ENCODE assay signal across 16 mouse cellular contexts in the genomic region with DNA sequence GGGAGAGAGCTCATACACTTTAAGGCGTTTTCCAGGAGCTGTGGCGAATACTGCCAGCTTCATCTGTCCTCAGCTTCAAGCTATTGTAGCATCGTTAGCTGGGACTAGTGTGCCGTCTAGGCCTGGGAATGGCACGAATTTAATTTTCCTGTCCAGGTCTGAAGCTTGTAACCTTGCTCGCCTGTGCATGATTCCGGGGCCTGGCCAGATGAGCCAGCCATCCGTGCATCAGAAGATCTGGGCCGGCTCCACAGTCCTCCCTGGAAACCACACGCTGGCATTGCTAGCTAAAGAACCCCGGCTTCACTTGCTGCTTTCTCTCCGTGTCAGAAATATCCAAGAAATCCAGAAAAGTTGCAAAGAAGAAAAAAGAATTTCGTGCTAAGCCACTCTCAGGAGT.
DNase-seq lines count a peak whose midpoint lies in the region; ATAC-seq and TF ChIP-seq lines count a peak whose summit lies in the region.
"Had no signal": no experiment of that assay in that cellular context is flagged by ENCODE, and none has a peak within 500 bp of the region (broad histone marks: within the 10 kb centered on the region; RNA-seq: fewer than 3 reads in every experiment).

No protein-coding gene starts in this region.

- peaks cover 11% of the 10 kb centered on the region for H3K4me1 ChIP-seq in forebrain, embryonic 12.5 days
- H3K4me1 ChIP-seq in forebrain, embryonic 16.5 days (replicated peaks; ENCODE audit: control insufficient read depth, insufficient read depth, low read length) = peaks cover 6% of the 10 kb centered on the region; the same call in 1 of the 2 replicates
- H3K4me1 ChIP-seq in kidney, adult 2 months (ENCODE audit: control insufficient read depth, insufficient read depth, low read length) = peaks cover 10% of the 10 kb centered on the region
- H3K4me1 ChIP-seq in limb, embryonic 12.5 days (replicated peaks) = peaks cover 15% of the 10 kb centered on the region
- H3K4me1 ChIP-seq in limb, embryonic 10.5 days = peaks cover 14% of the 10 kb centered on the region
- peaks cover 10% of the 10 kb centered on the region; the same call in 1 of the 2 replicates for H3K4me1 ChIP-seq in forebrain, embryonic 15.5 days

- H3K36me3 ChIP-seq in forebrain, embryonic 12.5 days (replicated peaks) = peaks cover 5% of the 10 kb centered on the region
- no peaks in the 10 kb centered on the region for H3K36me3 ChIP-seq in forebrain, embryonic 16.5 days (ENCODE audit: control insufficient read depth, insufficient read depth)
- no peaks in the 10 kb centered on the region for H3K36me3 ChIP-seq in kidney, adult 2 months (ENCODE audit: control insufficient read depth, insufficient read depth, low read length)
- peaks cover 14% of the 10 kb centered on the region; the same call in 1 of the 2 replicates for H3K36me3 ChIP-seq in limb, embryonic 12.5 days
- H3K36me3 ChIP-seq in limb, embryonic 10.5 days = peaks cover 33% of the 10 kb centered on the region
- no peaks in the 10 kb centered on the region for H3K36me3 ChIP-seq in forebrain, embryonic 15.5 days

- no peak for TF ChIP-seq POLR2A in kidney, adult 2 months (IDR thresholded peaks at IDR 0.05; ENCODE audit: low read depth, low read length)

- 80% methylated on average over 13 of the region's 13 CpGs for WGBS in forebrain, embryonic 12.5 days
- 66% methylated on average over 13 of the region's 13 CpGs for WGBS in forebrain, embryonic 16.5 days
- WGBS in kidney, adult 2 months = 63% methylated on average over 13 of the region's 13 CpGs
- WGBS in limb, embryonic 12.5 days = 68% methylated on average over 13 of the region's 13 CpGs
- WGBS in limb, embryonic 10.5 days = 90% methylated on average over 13 of the region's 13 CpGs
- 65% methylated on average over 13 of the region's 13 CpGs for WGBS in forebrain, embryonic 15.5 days

- no peak for TF ChIP-seq CTCF in kidney, adult 2 months (conservative IDR thresholded peaks at IDR 0.05; ENCODE audit: insufficient read depth, insufficient read length, low read depth, low read length)

- 0 out of 2 replicates have a peak overlapping the region, but pooled peaks have one; percentile 42 for H3K27ac ChIP-seq in forebrain, embryonic 12.5 days
- H3K27ac ChIP-seq in forebrain, embryonic 16.5 days (ENCODE audit: low read length) = no peak overlapping the region
- H3K27ac ChIP-seq in kidney, adult 2 months (ENCODE audit: insufficient read depth, low read depth, low read length) = 0 out of 2 replicates have a peak overlapping the region, but pooled peaks have one; percentile 26
- H3K27ac ChIP-seq in limb, embryonic 12.5 days = peak overlapping the region; percentile 32
- no peak overlapping the region for H3K27ac ChIP-seq in limb, embryonic 10.5 days
- no peak overlapping the region for H3K27ac ChIP-seq in forebrain, embryonic 15.5 days (replicated peaks)
- H3K27ac ChIP-seq: embryonic facial prominence, embryonic 13.5 days had no signal

- no peak for ATAC-seq in forebrain, embryonic 12.5 days (ENCODE audit: low FRiP score)
- no peak for ATAC-seq in forebrain, embryonic 16.5 days
- no peak for ATAC-seq in limb, embryonic 12.5 days (ENCODE audit: insufficient number of reproducible peaks, insufficient read depth, low FRiP score, low TSS enrichment, low read depth)
- ATAC-seq in forebrain, embryonic 15.5 days (replicated peaks) = 0 out of 2 replicates have a peak, but pooled peaks have one; percentile 17

- H3K9me3 ChIP-seq in forebrain, embryonic 12.5 days = peaks cover 6% of the 10 kb centered on the region; the same call in 1 of the 2 replicates
- no peaks in the 10 kb centered on the region for H3K9me3 ChIP-seq in forebrain, embryonic 16.5 days (ENCODE audit: control insufficient read depth, low read length)
- no peaks in the 10 kb centered on the region for H3K9me3 ChIP-seq in limb, embryonic 12.5 days
- no peaks in the 10 kb centered on the region for H3K9me3 ChIP-seq in limb, embryonic 10.5 days (replicated peaks)
- H3K9me3 ChIP-seq in forebrain, embryonic 15.5 days = no peaks in the 10 kb centered on the region
- H3K9me3 ChIP-seq: embryonic facial prominence, embryonic 13.5 days; G1E had no signal

- no peak overlapping the region for H3K4me2 ChIP-seq in forebrain, embryonic 12.5 days
- no peak overlapping the region for H3K4me2 ChIP-seq in forebrain, embryonic 16.5 days (ENCODE audit: low read length)
- H3K4me2 ChIP-seq in limb, embryonic 12.5 days = no peak overlapping the region
- no peak overlapping the region for H3K4me2 ChIP-seq in forebrain, embryonic 15.5 days (replicated peaks)
- H3K4me2 ChIP-seq: embryonic facial prominence, embryonic 13.5 days; midbrain, embryonic 11.5 days had no signal

- H3K4me3 ChIP-seq in forebrain, embryonic 12.5 days (replicated peaks) = no peak overlapping the region
- H3K4me3 ChIP-seq in forebrain, embryonic 16.5 days (replicated peaks; ENCODE audit: low read length) = no peak overlapping the region
- H3K4me3 ChIP-seq in kidney, adult 2 months (ENCODE audit: insufficient read depth, low read depth, low read length) = no peak overlapping the region
- H3K4me3 ChIP-seq in limb, embryonic 12.5 days (replicated peaks) = no peak overlapping the region
- H3K4me3 ChIP-seq in limb, embryonic 10.5 days = no peak overlapping the region
- H3K4me3 ChIP-seq in forebrain, embryonic 15.5 days = no peak overlapping the region
- H3K4me3 ChIP-seq: embryonic facial prominence, embryonic 13.5 days had no signal

- H3K9ac ChIP-seq in forebrain, embryonic 12.5 days = no peak overlapping the region
- no peak overlapping the region for H3K9ac ChIP-seq in forebrain, embryonic 16.5 days (replicated peaks; ENCODE audit: low read depth, low read length)
- no peak overlapping the region for H3K9ac ChIP-seq in limb, embryonic 12.5 days (replicated peaks)
- H3K9ac ChIP-seq in forebrain, embryonic 15.5 days (replicated peaks) = no peak overlapping the region
- H3K9ac ChIP-seq: embryonic facial prominence, embryonic 13.5 days had no signal

- DNase-seq in kidney, adult 2 months = peak; percentile 28
- no peak for DNase-seq in kidney, postnatal 25 days
- DNase-seq in limb, embryonic 10.5 days (ENCODE audit: low spot score) = no peak
- no peak for DNase-seq in T-cell, adult 2 months (ENCODE audit: low spot score)
- DNase-seq: adrenal gland, postnatal 25 days; cerebellum, adult 11-12 months; cerebellum, postnatal 14 days; gastrocnemius, postnatal 36 days; liver had no signal

- H3K27me3 ChIP-seq in forebrain, embryonic 12.5 days = no peaks in the 10 kb centered on the region
- H3K27me3 ChIP-seq in forebrain, embryonic 16.5 days (replicated peaks; ENCODE audit: control insufficient read depth, insufficient read depth, low read length) = no peaks in the 10 kb centered on the region
- H3K27me3 ChIP-seq in kidney, adult 2 months (replicated peaks; ENCODE audit: control insufficient read depth, insufficient read depth, low read length) = no peaks in the 10 kb centered on the region
- no peaks in the 10 kb centered on the region for H3K27me3 ChIP-seq in limb, embryonic 12.5 days
- H3K27me3 ChIP-seq in limb, embryonic 10.5 days (ENCODE audit: low read depth, poor library complexity, severe bottlenecking) = no peaks in the 10 kb centered on the region
- no peaks in the 10 kb centered on the region for H3K27me3 ChIP-seq in forebrain, embryonic 15.5 days
- H3K27me3 ChIP-seq: embryonic facial prominence, embryonic 13.5 days had no signal

Comparison
In these comparisons a context has a peak if more than half of its experiments do, and no peak if none do; other contexts are left out.
1. H3K27ac ChIP-seq: peak in forebrain, embryonic 12.5 days (single experiment), kidney, adult 2 months (single experiment) and limb, embryonic 12.5 days (single experiment); none in forebrain, embryonic 16.5 days (single experiment), limb, embryonic 10.5 days (single experiment) and forebrain, embryonic 15.5 days (single experiment).